Mouse (Mus musculus) liver, embryonic 14.5 days (tissue): ENCODE results near the gene Ptgfrn.

Experiments used
- CTCF ChIP-seq: IDR thresholded peaks from 2 replicates; pipeline ENCODE4 v1.5.1; 2016; ENCODE audit warnings: antibody characterized with exemption, low read depth, control low read depth
- EP300 ChIP-seq: IDR thresholded peaks from 2 replicates; pipeline ENCODE4 v1.6.1; 2016; ENCODE audit warnings: antibody characterized with exemption, low read depth

DNA sequence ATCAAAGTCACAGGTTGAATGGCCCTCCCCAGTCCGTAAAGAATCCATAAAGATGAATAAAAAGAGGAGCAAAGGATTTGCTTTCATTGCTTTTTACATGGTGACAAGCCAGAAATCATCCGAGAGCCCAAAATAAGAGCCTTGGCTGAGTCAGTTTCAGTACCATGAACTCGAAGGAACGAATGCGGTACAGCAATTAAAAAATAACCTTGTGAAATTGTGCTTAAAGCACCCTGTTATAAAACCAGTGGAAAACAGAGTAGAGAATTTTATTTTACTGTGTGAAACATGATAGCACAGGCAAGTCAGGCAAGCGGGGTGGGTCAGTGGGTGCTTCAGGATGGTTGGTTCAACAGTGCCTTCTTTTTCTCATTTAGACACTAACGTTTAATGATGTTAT is 33.4 kb upstream of the Ptgfrn start:
- no peak for TF ChIP-seq CTCF
- TF ChIP-seq EP300, result no peak
